Comparison of ENCODE assay signal across 17 mouse cellular contexts in the genomic region with DNA sequence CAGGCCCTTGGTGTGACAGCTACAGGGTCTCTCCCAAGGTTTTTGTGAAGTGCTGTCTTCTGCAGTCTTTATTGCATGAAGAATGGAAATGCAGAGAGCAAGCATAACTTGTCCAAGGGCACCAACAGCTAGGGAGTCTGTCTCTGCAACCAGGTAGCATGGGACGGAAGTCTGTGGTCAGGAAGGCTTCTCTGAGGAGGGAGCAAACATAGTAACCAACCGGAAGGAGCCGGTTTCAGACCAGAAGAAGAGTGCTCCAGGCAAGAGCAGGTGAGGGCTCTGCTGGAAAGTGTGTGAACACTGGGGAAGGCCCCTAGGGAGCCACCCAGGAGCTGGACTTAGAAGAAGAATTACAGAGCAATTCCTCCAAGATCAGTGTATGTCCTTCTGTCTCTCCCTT. TPM values are rescaled to one million over a fixed set of nuclear protein-coding genes. Genes with fewer than 3 reads are reported as not detected.
DNase-seq lines count a peak whose midpoint lies in the region; ATAC-seq and TF ChIP-seq lines count a peak whose summit lies in the region.
"Had no signal": no experiment of that assay in that cellular context is flagged by ENCODE, and none has a peak within 500 bp of the region (broad histone marks: within the 10 kb centered on the region; RNA-seq: fewer than 3 reads in every experiment).

No protein-coding gene starts in this region.

- no peak for TF ChIP-seq EP300 in stomach, postnatal 0 days (optimal IDR thresholded peaks at IDR 0.05)

- H3K4me3 ChIP-seq in layer of hippocampus, adult 2 months: no peak overlapping the region
- H3K4me3 ChIP-seq in stomach, postnatal 0 days (ENCODE audit: low read depth, low read length): no peak overlapping the region
- H3K4me3 ChIP-seq: erythroblast, embryonic 14.5 days; limb, embryonic 15.5 days; midbrain, embryonic 15.5 days; neural tube, embryonic 13.5 days had no signal

- no peak overlapping the region for H3K27ac ChIP-seq in layer of hippocampus, adult 2 months
- no peak overlapping the region for H3K27ac ChIP-seq in stomach, postnatal 0 days (replicated peaks)
- H3K27ac ChIP-seq: limb, embryonic 15.5 days; neural tube, embryonic 13.5 days had no signal

- no peaks in the 10 kb centered on the region; the same call in 1 of the 2 replicates for H3K27me3 ChIP-seq in stomach, postnatal 0 days (ENCODE audit: control insufficient read depth, insufficient read depth, low read length)

- WGBS in stomach, postnatal 0 days: 68% methylated on average over 3 of the region's 3 CpGs

- no peak for TF ChIP-seq CTCF in layer of hippocampus, adult 2 months (conservative IDR thresholded peaks at IDR 0.05)
- no peak for TF ChIP-seq CTCF in stomach, postnatal 0 days (IDR thresholded peaks at IDR 0.05; ENCODE audit: low read depth)

- 0 out of 2 replicates have a peak, but pooled peaks cover 2% of the 10 kb centered on the region for H3K4me1 ChIP-seq in stomach, postnatal 0 days (replicated peaks; ENCODE audit: control insufficient read depth, insufficient read depth)

- DNase-seq in spleen, adult 18-20 months: peak; percentile 41 to 42
- DNase-seq in spleen, postnatal 14 days (ENCODE audit: low spot score in 2 of 2): no peak
- peak; percentile 73 for DNase-seq in T-cell, adult 2 months (ENCODE audit: low spot score)
- DNase-seq in naive thymus-derived CD4-positive, alpha-beta T cell, adult 2 months (ENCODE audit: low read depth): peak; percentile 77
- DNase-seq in thymus, postnatal 4 days: peak; percentile 63
- DNase-seq in layer of hippocampus, adult 2 months (ENCODE audit: low spot score in 2 of 2): no peak
- no peak for DNase-seq in stomach, postnatal 0 days (ENCODE audit: low spot score)
- DNase-seq: cerebellum, adult 9-10 months; embryo, embryonic 11 days; lung, postnatal 36 days; right cerebral cortex, postnatal 14 days had no signal

- ATAC-seq in stomach, postnatal 0 days (ENCODE audit: low FRiP score, low TSS enrichment): no peak
- ATAC-seq: intestine, embryonic 16.5 days; midbrain, embryonic 15.5 days had no signal

- H3K9ac ChIP-seq in stomach, postnatal 0 days (ENCODE audit: low read length): no peak overlapping the region
- H3K9ac ChIP-seq: limb, embryonic 15.5 days; midbrain, embryonic 15.5 days; neural tube, embryonic 13.5 days had no signal

- H3K36me3 ChIP-seq in stomach, postnatal 0 days (ENCODE audit: control insufficient read depth, insufficient read depth, low read length): no peaks in the 10 kb centered on the region
- H3K36me3 ChIP-seq: limb, embryonic 15.5 days; midbrain, embryonic 15.5 days; neural tube, embryonic 13.5 days had no signal

- H3K4me2 ChIP-seq in stomach, postnatal 0 days (replicated peaks; ENCODE audit: low read depth): no peak overlapping the region
- H3K4me2 ChIP-seq: limb, embryonic 15.5 days; midbrain, embryonic 15.5 days; neural tube, embryonic 13.5 days had no signal

- H3K9me3 ChIP-seq in stomach, postnatal 0 days (ENCODE audit: control insufficient read depth, low read length): no peaks in the 10 kb centered on the region
- H3K9me3 ChIP-seq: limb, embryonic 15.5 days; midbrain, embryonic 15.5 days; neural tube, embryonic 13.5 days had no signal

RNA-seq across cellular contexts. Expression of gene Fgr, which starts 1.8 kb away (rescaled TPM):
- total RNA-seq in layer of hippocampus, adult 2 months (2021): under 1 TPM in 1 of 2 experiments, not detected in 1; 0.12 TPM
- polyA plus RNA-seq in stomach, postnatal 0 days (2015; fragmentation: Nextera tagmentation; extraction: Ambion mirVana): 0.15 and 0.18 TPM in 2 replicates
- total RNA-seq: MEL had no signal
- polyA plus RNA-seq: neural tube, embryonic 13.5 days had no signal

RNA-seq across cellular contexts. Expression of gene Ahdc1, which starts 39.0 kb away (rescaled TPM):
- total RNA-seq in layer of hippocampus, adult 2 months (2021): 100 to 1,000 TPM; 108 to 113 TPM
- 2.8 and 3.2 TPM in 2 replicates for polyA plus RNA-seq in stomach, postnatal 0 days (2015; fragmentation: Nextera tagmentation; extraction: Ambion mirVana)

RNA-seq across cellular contexts. Expression of gene Fam76a, which starts 49.7 kb away (rescaled TPM):
- total RNA-seq in layer of hippocampus, adult 2 months (2021): 10 to 100 TPM; 51.2 to 54.5 TPM
- polyA plus RNA-seq in stomach, postnatal 0 days (2015; fragmentation: Nextera tagmentation; extraction: Ambion mirVana): 33.3 and 34.3 TPM in 2 replicates

Comparison
In these comparisons a context has a peak if more than half of its experiments do, and no peak if none do; other contexts are left out.
1. DNase-seq: peak in spleen, adult 18-20 months (2 of 2), T-cell, adult 2 months (single experiment), naive thymus-derived CD4-positive, alpha-beta T cell, adult 2 months (single experiment) and thymus, postnatal 4 days (single experiment); none in spleen, postnatal 14 days (0 of 2), layer of hippocampus, adult 2 months (0 of 2) and stomach, postnatal 0 days (single experiment).